Mouse (Mus musculus) cerebellum, adult 2 months (tissue): ENCODE data around the gene Vdac2.

Experiments used
- CTCF ChIP-seq: fragments of 200-500 bp; IDR thresholded peaks from 2 replicates; pipeline ENCODE4 v1.5.1; 2011; ENCODE audit warnings: low read depth, mild to moderate bottlenecking, control low read depth, low read length, moderate library complexity, borderline replicate concordance; ENCODE audit not compliant: insufficient read depth
- POLR2A ChIP-seq: fragments of 200-500 bp; IDR thresholded peaks from 2 replicates; pipeline ENCODE4 v1.6.1; 2011; ENCODE audit warnings: low read length, control low read depth, borderline replicate concordance; ENCODE audit not compliant: insufficient read depth

DNA sequence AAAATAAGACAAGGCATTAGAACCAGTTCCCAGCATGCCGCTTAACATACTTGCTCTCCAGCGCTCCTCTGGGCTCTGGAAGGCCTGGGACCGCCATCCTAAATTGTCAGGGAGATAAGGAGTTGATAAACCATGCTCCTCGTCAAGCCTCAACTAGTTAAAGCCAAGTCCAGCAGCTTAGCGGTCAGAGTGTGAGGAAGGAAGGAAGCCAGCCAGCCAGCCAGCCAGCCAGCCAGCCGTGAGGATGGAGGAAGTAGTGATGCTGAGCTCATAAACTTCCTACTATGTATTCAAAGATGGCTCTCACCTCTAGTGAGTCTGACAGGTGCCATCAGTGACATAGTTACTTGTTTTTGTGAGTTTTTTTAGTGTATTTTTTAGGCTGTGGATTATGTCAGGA is 18.2 kb downstream of the Vdac2 start:
- TF ChIP-seq CTCF, result no peak
- TF ChIP-seq POLR2A, result no peak
